Mouse (Mus musculus): Measurements from ENCODE around the gene Gm20696.

- TF ChIP-seq CTCF (IDR thresholded peaks at IDR 0.05; ENCODE audit: extremely low read depth, insufficient read depth, low read length), result no peak
- TF ChIP-seq POLR2A (IDR thresholded peaks at IDR 0.05; ENCODE audit: extremely low read depth, insufficient read depth, low read length), result no peak
These were observed 202.7 kb downstream of the Gm20696 start for GRCm38 (mm10) chr6:99463906-99464305.
